18 mouse cellular contexts compared by ENCODE assay signal in genomic region chr1:74051349-74051748, GRCm38 (mm10).
A peak's percentile ranks its signal among the peaks of the same experiment; 100 is the strongest.
DNase-seq lines count a peak whose midpoint lies in the region; ATAC-seq lines count a peak whose summit lies in the region.
"Had no signal": no experiment of that assay in that cellular context is flagged by ENCODE, and none has a peak within 500 bp of the region (broad histone marks: within the 10 kb centered on the region; RNA-seq: fewer than 3 reads in every experiment).

No protein-coding gene starts in this region.

- no peak for ATAC-seq in heart, embryonic 13.5 days (ENCODE audit: extremely low read depth, insufficient number of reproducible peaks, low FRiP score, low TSS enrichment)
- no peak for ATAC-seq in midbrain, embryonic 15.5 days (replicated peaks)
- ATAC-seq in limb, embryonic 12.5 days (ENCODE audit: insufficient number of reproducible peaks, insufficient read depth, low FRiP score, low TSS enrichment, low read depth): no peak
- ATAC-seq: liver, postnatal 0 days had no signal

- DNase-seq in heart, adult 8-10 months (ENCODE audit: low spot score): no peak
- DNase-seq in midbrain, embryonic 10.5 days (ENCODE audit: low spot score): no peak
- no peak for DNase-seq in layer of hippocampus, postnatal 10 days (ENCODE audit: low spot score in 2 of 2)
- DNase-seq in right cerebral cortex, postnatal 4 days: no peak
- DNase-seq in layer of hippocampus, postnatal 36 days: no peak
- DNase-seq: adrenal gland, postnatal 36 days; cerebellum, adult 2 months; liver; liver, postnatal 0 days; lung, postnatal 14 days; retina, postnatal 1 day; thymus, postnatal 14 days had no signal

- H3K4me3 ChIP-seq in heart, embryonic 13.5 days: no peak overlapping the region
- no peak overlapping the region for H3K4me3 ChIP-seq in midbrain, embryonic 10.5 days
- no peak overlapping the region for H3K4me3 ChIP-seq in midbrain, embryonic 15.5 days
- no peak overlapping the region for H3K4me3 ChIP-seq in limb, embryonic 12.5 days (replicated peaks)
- H3K4me3 ChIP-seq: kidney, embryonic 15.5 days; layer of hippocampus, adult 2 months; midbrain, embryonic 12.5 days had no signal

- H3K4me2 ChIP-seq in heart, embryonic 13.5 days: no peak overlapping the region
- no peak overlapping the region for H3K4me2 ChIP-seq in midbrain, embryonic 15.5 days
- H3K4me2 ChIP-seq in limb, embryonic 12.5 days: no peak overlapping the region
- H3K4me2 ChIP-seq: kidney, embryonic 15.5 days; midbrain, embryonic 12.5 days had no signal

- peaks cover 8% of the 10 kb centered on the region for H3K36me3 ChIP-seq in heart, embryonic 13.5 days
- no peaks in the 10 kb centered on the region for H3K36me3 ChIP-seq in midbrain, embryonic 10.5 days
- no peaks in the 10 kb centered on the region for H3K36me3 ChIP-seq in midbrain, embryonic 15.5 days (replicated peaks)
- peaks cover 20% of the 10 kb centered on the region; the same call in 1 of the 2 replicates for H3K36me3 ChIP-seq in limb, embryonic 12.5 days
- H3K36me3 ChIP-seq: kidney, embryonic 15.5 days; midbrain, embryonic 12.5 days had no signal

- WGBS in heart, embryonic 13.5 days: 11% methylated on average over 2 of the region's 2 CpGs
- 57% methylated on average over 2 of the region's 2 CpGs for WGBS in midbrain, embryonic 10.5 days
- WGBS in midbrain, embryonic 15.5 days: 48% methylated on average over 2 of the region's 2 CpGs
- WGBS in limb, embryonic 12.5 days: 21% methylated on average over 2 of the region's 2 CpGs

- H3K9ac ChIP-seq in heart, embryonic 13.5 days: peak overlapping the region; percentile 35
- H3K9ac ChIP-seq in midbrain, embryonic 15.5 days: no peak overlapping the region
- H3K9ac ChIP-seq in limb, embryonic 12.5 days (replicated peaks): no peak overlapping the region; the same call in 1 of the 2 replicates
- H3K9ac ChIP-seq: kidney, embryonic 15.5 days; liver, postnatal 0 days; midbrain, embryonic 12.5 days had no signal

- H3K27ac ChIP-seq in heart, embryonic 13.5 days (replicated peaks): peak overlapping the region; percentile 97
- H3K27ac ChIP-seq in midbrain, embryonic 10.5 days (replicated peaks): 0 out of 2 replicates have a peak overlapping the region, but pooled peaks have one; percentile 13
- H3K27ac ChIP-seq in midbrain, embryonic 15.5 days: no peak overlapping the region
- H3K27ac ChIP-seq in limb, embryonic 12.5 days: peak overlapping the region; percentile 1; the same call in 1 of the 2 replicates
- H3K27ac ChIP-seq: kidney, embryonic 15.5 days; layer of hippocampus, adult 2 months; midbrain, embryonic 12.5 days had no signal

- H3K4me1 ChIP-seq in heart, embryonic 13.5 days: peaks cover 99% of the 10 kb centered on the region
- peaks cover 9% of the 10 kb centered on the region for H3K4me1 ChIP-seq in midbrain, embryonic 10.5 days
- no peaks in the 10 kb centered on the region for H3K4me1 ChIP-seq in midbrain, embryonic 15.5 days
- peaks cover 68% of the 10 kb centered on the region for H3K4me1 ChIP-seq in limb, embryonic 12.5 days (replicated peaks)
- H3K4me1 ChIP-seq: midbrain, embryonic 12.5 days had no signal

- no peaks in the 10 kb centered on the region for H3K9me3 ChIP-seq in heart, embryonic 13.5 days
- H3K9me3 ChIP-seq in midbrain, embryonic 10.5 days (replicated peaks): no peaks in the 10 kb centered on the region
- H3K9me3 ChIP-seq in midbrain, embryonic 15.5 days: no peaks in the 10 kb centered on the region
- no peaks in the 10 kb centered on the region for H3K9me3 ChIP-seq in limb, embryonic 12.5 days
- H3K9me3 ChIP-seq: kidney, embryonic 15.5 days; midbrain, embryonic 12.5 days had no signal

- no peaks in the 10 kb centered on the region for H3K27me3 ChIP-seq in heart, embryonic 13.5 days (replicated peaks)
- H3K27me3 ChIP-seq in midbrain, embryonic 10.5 days (ENCODE audit: low read depth, poor library complexity, severe bottlenecking): no peaks in the 10 kb centered on the region
- H3K27me3 ChIP-seq in midbrain, embryonic 15.5 days (replicated peaks): no peaks in the 10 kb centered on the region
- no peaks in the 10 kb centered on the region for H3K27me3 ChIP-seq in limb, embryonic 12.5 days
- H3K27me3 ChIP-seq: kidney, embryonic 15.5 days; midbrain, embryonic 12.5 days had no signal
